Mouse (Mus musculus): Measurements from ENCODE around the gene Akna. TPM values are rescaled to one million over a fixed set of nuclear protein-coding genes. Genes with fewer than 3 reads are reported as not detected.

The Akna gene
- total and polyA plus RNA-seq, 3 experiments = 3.9 to 14.1 TPM; not detected in 1

DNA sequence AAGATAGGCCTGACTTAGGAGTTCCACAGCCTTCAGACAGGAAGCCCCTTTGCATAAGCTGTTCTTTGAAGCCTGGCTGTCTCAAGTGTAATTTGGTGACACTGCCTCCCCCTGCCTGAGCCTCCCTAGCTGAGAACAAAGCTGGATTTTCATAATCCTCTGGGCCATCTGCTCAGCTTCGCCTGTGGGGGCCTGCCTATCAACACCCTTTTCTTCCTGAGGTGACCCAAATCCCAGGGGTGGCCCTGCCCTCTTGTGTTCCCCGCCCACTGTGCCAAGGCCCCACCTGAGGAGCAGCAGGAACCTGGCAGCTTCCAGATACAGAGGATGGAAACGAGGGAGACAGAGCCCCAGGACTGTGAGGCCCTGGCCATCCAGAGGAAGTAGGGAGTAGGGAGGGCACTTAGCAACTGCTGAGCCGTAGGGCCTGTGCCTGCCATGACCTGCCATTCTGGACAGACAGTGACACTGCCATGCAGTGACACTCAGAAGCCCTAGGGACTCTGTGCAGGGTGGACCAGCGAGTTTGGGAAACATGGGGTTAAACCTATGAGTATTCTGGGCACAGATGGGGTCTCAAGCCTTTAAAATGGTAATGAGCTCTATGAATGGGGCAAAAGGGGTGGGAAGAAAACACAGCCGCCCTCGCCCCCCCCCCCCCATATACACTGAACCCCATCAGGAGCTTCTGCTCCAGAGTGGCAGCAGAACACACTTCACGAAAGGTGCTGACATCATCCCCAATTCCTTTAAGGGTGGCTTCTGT is 13.8 kb downstream of the Akna start:
- no peak overlapping the region for H3K4me3 ChIP-seq (ENCODE audit: control insufficient read depth in 1 of 2, insufficient read depth in 1 of 2, low read depth in 2 of 2, low read length in 2 of 2)
- peaks cover 12 to 23% of the 10 kb centered on the region in 2 experiments for H3K4me1 ChIP-seq (ENCODE audit: control insufficient read depth in 1 of 2, insufficient read depth in 2 of 2, low read length in 2 of 2)
- no peaks in the 10 kb centered on the region for H3K9me3 ChIP-seq (replicated peaks; ENCODE audit: insufficient read depth, low read length)
- TF ChIP-seq NELFE (IDR thresholded peaks at IDR 0.05; ENCODE audit: low read depth, low read length) (no peak), SIN3A (IDR thresholded peaks at IDR 0.05; ENCODE audit: low read length) (no peak), SMC3 (IDR thresholded peaks at IDR 0.05; ENCODE audit: low read depth, low read length) (no peak), USF2 (IDR thresholded peaks at IDR 0.05; ENCODE audit: borderline replicate concordance in 1 of 2, insufficient read depth in 1 of 2, low read depth in 1 of 2, low read length in 2 of 2) (no peak), TBP (IDR thresholded peaks at IDR 0.05; ENCODE audit: low read depth, low read length) (no peak), NRF1 (IDR thresholded peaks at IDR 0.05; ENCODE audit: insufficient read depth, low read depth, low read length, poor library complexity, severe bottlenecking) (no peak), POLR2AphosphoS5 (IDR thresholded peaks at IDR 0.05; ENCODE audit: borderline replicate concordance, low read depth, low read length) (no peak), E2F4 (IDR thresholded peaks at IDR 0.05; ENCODE audit: borderline replicate concordance, low read depth, low read length) (no peak), UBTF (IDR thresholded peaks at IDR 0.05; ENCODE audit: borderline replicate concordance, insufficient read depth, low read depth, low read length) (no peak), POLR2AphosphoS2 (IDR thresholded peaks at IDR 0.05; ENCODE audit: low read length) (no peak), MAZ (IDR thresholded peaks at IDR 0.05; ENCODE audit: low read depth, low read length) (no peak), CTCF (IDR thresholded peaks at IDR 0.05 in 2 of 3, conservative IDR thresholded peaks at IDR 0.05 in 1 of 3; ENCODE audit: control insufficient read depth in 1 of 3, insufficient read depth in 1 of 3, low read depth in 2 of 3, low read length in 3 of 3, poor library complexity in 1 of 3, severe bottlenecking in 1 of 3) (no peak), MAFK (IDR thresholded peaks at IDR 0.05; ENCODE audit: borderline replicate concordance, low read depth, low read length) (no peak), MYC (IDR thresholded peaks at IDR 0.05; ENCODE audit: low read depth, low read length) (no peak), MAX (IDR thresholded peaks at IDR 0.05; ENCODE audit: low read length) (no peak), USF1 (IDR thresholded peaks at IDR 0.05; ENCODE audit: low read depth, low read length) (no peak)
- no peaks in the 10 kb centered on the region for H3K27me3 ChIP-seq (ENCODE audit: control insufficient read depth in 1 of 2, insufficient read depth in 2 of 2, low read length in 2 of 2)
- no peak for DNase-seq (ENCODE audit: low read depth, low spot score)
- H3K27ac ChIP-seq (ENCODE audit: control insufficient read depth, low read depth, low read length) = no peak overlapping the region
- peaks cover 0 to 22% of the 10 kb centered on the region in 2 experiments; a peak in 3 of 4 replicates for H3K36me3 ChIP-seq (ENCODE audit: control insufficient read depth in 1 of 2, insufficient read depth in 2 of 2, low read length in 2 of 2)
- H3K79me2 ChIP-seq (ENCODE audit: control insufficient read depth, insufficient read depth, low read length, poor library complexity) = no peaks in the 10 kb centered on the region
- H3K9ac ChIP-seq (ENCODE audit: control insufficient read depth, low read depth, low read length, poor library complexity, severe bottlenecking) = no peak overlapping the region

- Histone ChIP-seq H3K27ac (ENCODE audit: control insufficient read depth, low read depth, low read length) (no peak overlapping the region), H3K9ac (ENCODE audit: control insufficient read depth, low read depth, low read length, poor library complexity, severe bottlenecking) (no peak overlapping the region), H3K27me3 (ENCODE audit: control insufficient read depth in 1 of 2, insufficient read depth in 2 of 2, low read length in 2 of 2) (no peaks in the 10 kb centered on the region), H3K36me3 (ENCODE audit: control insufficient read depth in 1 of 2, insufficient read depth in 2 of 2, low read length in 2 of 2) (peaks cover 0 to 35% of the 10 kb centered on the region in 2 experiments; a peak in 3 of 4 replicates), H3K4me1 (ENCODE audit: control insufficient read depth in 1 of 2, insufficient read depth in 2 of 2, low read length in 2 of 2) (peaks cover 21 to 36% of the 10 kb centered on the region in 2 experiments), H3K79me2 (ENCODE audit: control insufficient read depth, insufficient read depth, low read length, poor library complexity) (no peaks in the 10 kb centered on the region), H3K4me3 (ENCODE audit: control insufficient read depth in 1 of 2, insufficient read depth in 1 of 2, low read depth in 2 of 2, low read length in 2 of 2) (no peak overlapping the region), H3K9me3 (replicated peaks; ENCODE audit: insufficient read depth, low read length) (no peaks in the 10 kb centered on the region)
- no peak for TF ChIP-seq GABPA (IDR thresholded peaks at IDR 0.05; ENCODE audit: low read depth, low read length)
- TF ChIP-seq ZMIZ1 (IDR thresholded peaks at IDR 0.05; ENCODE audit: low read depth, low read length) = no peak
- TF ChIP-seq MAFK (IDR thresholded peaks at IDR 0.05; ENCODE audit: borderline replicate concordance, low read depth, low read length) = no peak
- no peak for TF ChIP-seq RCOR1 (IDR thresholded peaks at IDR 0.05; ENCODE audit: low read depth, low read length)
- no peak for TF ChIP-seq ELF1 (IDR thresholded peaks at IDR 0.05; ENCODE audit: low read depth, low read length)
- TF ChIP-seq ZNF384 (IDR thresholded peaks at IDR 0.05; ENCODE audit: low read depth, low read length) = no peak
- TF ChIP-seq CHD2 (IDR thresholded peaks at IDR 0.05; ENCODE audit: low read length) = no peak
- TF ChIP-seq UBTF (IDR thresholded peaks at IDR 0.05; ENCODE audit: borderline replicate concordance, insufficient read depth, low read depth, low read length) = no peak
- no peak for TF ChIP-seq GATA1 (IDR thresholded peaks at IDR 0.05; ENCODE audit: low read depth, low read length)
- DNase-seq (ENCODE audit: low read depth, low spot score) = no peak
Measured at GRCm38 (mm10) chr4:63388029-63388428, 15.1 kb downstream of the Akna start.

All from MEL (cell line).